Mouse (Mus musculus) erythroblast, embryonic 14.5 days (primary cell): ENCODE measurements around the gene Gm20835. TPM values are rescaled to one million over a fixed set of nuclear protein-coding genes. Genes with fewer than 3 reads are reported as not detected.
"Not testable (repeated sequence)": the region's sequence is repeated elsewhere in the genome, so short reads cannot be mapped to it uniquely, and the experiment has no call there.

ENCODE experiments used
- H3K27me3 ChIP-seq: 2 replicates; pipeline ENCODE4 v1.6.1; 2012; ENCODE audit warnings: inconsistent platforms; ENCODE audit not compliant: control insufficient read depth
- H3K36me3 ChIP-seq: 2 replicates; pipeline ENCODE4 v1.6.1; 2012; ENCODE audit warnings: mild to moderate bottlenecking, inconsistent platforms; ENCODE audit not compliant: control insufficient read depth
- H3K4me1 ChIP-seq: 2 replicates; pipeline ENCODE4 v1.6.1; 2012; ENCODE audit warnings: inconsistent platforms; ENCODE audit not compliant: control insufficient read depth
- H3K4me3 ChIP-seq: replicated peaks from 2 replicates; pipeline ENCODE3; 2012; ENCODE audit warnings: moderate library complexity, mild to moderate bottlenecking, inconsistent platforms
- H3K9me3 ChIP-seq: 2 replicates; pipeline ENCODE4 v1.6.1; 2012; ENCODE audit warnings: low read length, inconsistent platforms, mixed read lengths; ENCODE audit not compliant: control insufficient read depth
- polyA plus RNA-seq: library from polyadenylated mRNA; stranded (reverse); fragments of >175 nt; gene quantifications from 2 replicates; pipeline ENCODE4 v1.2.3, GENCODE M21; 2012

Gm20835 gene
- polyA plus RNA-seq: not detected in 2 replicates

DNA sequence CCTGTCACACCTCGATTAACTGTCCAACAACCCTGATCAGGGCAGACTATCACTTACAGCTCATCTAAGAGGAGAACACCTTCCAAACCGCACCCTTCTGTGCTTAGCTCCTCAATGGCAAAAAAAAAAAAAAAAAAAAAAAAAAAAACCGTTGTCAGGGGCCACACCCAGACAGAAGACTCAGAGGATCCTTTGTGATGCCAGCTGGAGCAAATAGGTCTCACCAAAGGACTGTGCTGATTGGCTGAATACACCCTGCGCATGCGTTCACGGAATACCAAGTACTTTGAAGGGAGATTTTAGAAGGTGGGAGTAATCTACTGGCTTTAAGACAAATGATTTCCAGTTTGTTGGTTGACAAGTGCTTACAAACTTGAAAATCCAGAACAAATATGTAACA lies at the start of gene Gm20835:
Gene Gm20835, minus strand, starts transcription at position 101 of the 400 bp plus-strand sequence.
- H3K36me3 ChIP-seq, H3K4me3 ChIP-seq, H3K27me3 ChIP-seq, H3K4me1 ChIP-seq, H3K9me3 ChIP-seq: not testable (repeated sequence)
